Comparison of ENCODE assay signal across 8 mouse cellular contexts in the genomic region with DNA sequence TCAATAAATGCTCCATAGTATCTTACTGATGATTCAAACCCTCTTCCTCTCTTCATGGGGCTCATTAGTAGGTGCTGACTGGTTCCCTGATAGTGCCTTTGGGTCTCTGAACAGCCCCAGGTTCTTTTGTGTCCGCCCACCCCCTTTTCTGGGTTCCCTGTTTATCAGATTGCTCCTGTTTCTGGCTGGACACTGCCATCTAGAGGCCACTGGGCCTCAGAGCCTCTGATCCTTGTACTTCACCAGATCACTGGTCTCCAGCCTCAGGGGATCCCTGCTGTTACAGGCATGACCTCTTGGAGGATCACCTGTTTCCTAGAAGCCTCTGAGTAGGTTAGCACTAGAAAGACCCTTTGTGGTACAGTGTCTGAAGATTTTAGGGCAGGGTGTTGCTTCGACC. TPM values are rescaled to one million over a fixed set of nuclear protein-coding genes. Genes with fewer than 3 reads are reported as not detected.
DNase-seq lines count a peak whose midpoint lies in the region; ATAC-seq and TF ChIP-seq lines count a peak whose summit lies in the region.

No protein-coding gene starts in this region.

- H3K27me3 ChIP-seq in heart, embryonic 15.5 days = no peaks in the 10 kb centered on the region
- no peaks in the 10 kb centered on the region for H3K27me3 ChIP-seq in liver, embryonic 16.5 days (ENCODE audit: control insufficient read depth, insufficient read depth, low read depth, low read length)
- no peaks in the 10 kb centered on the region for H3K27me3 ChIP-seq in neural tube, embryonic 15.5 days (replicated peaks)

- H3K36me3 ChIP-seq in heart, embryonic 15.5 days = no peaks in the 10 kb centered on the region
- H3K36me3 ChIP-seq in liver, embryonic 16.5 days (ENCODE audit: control insufficient read depth, insufficient read depth) = no peaks in the 10 kb centered on the region
- H3K36me3 ChIP-seq in neural tube, embryonic 15.5 days = no peaks in the 10 kb centered on the region

- WGBS in bone marrow, adult 2 months = 31% methylated on average over 2 of the region's 2 CpGs
- WGBS in heart, embryonic 15.5 days = 31% methylated on average over 2 of the region's 2 CpGs
- 25% methylated on average over 2 of the region's 2 CpGs for WGBS in liver, embryonic 16.5 days (ENCODE audit: insufficient replicate concordance)
- WGBS in neural tube, embryonic 15.5 days = 37% methylated on average over 2 of the region's 2 CpGs

- no peaks in the 10 kb centered on the region for H3K4me1 ChIP-seq in bone marrow, adult 2 months (ENCODE audit: control insufficient read depth, insufficient read depth, low read length)
- H3K4me1 ChIP-seq in embryonic fibroblast, embryonic 13.5 days (ENCODE audit: control insufficient read depth, insufficient read depth, low read length) = no peaks in the 10 kb centered on the region
- no peaks in the 10 kb centered on the region for H3K4me1 ChIP-seq in heart, embryonic 15.5 days (replicated peaks)
- peaks cover 12% of the 10 kb centered on the region for H3K4me1 ChIP-seq in liver, embryonic 16.5 days (ENCODE audit: control insufficient read depth, low read depth, low read length)
- H3K4me1 ChIP-seq in neural tube, embryonic 15.5 days = peaks cover 5% of the 10 kb centered on the region; the same call in 1 of the 2 replicates

- no peak for TF ChIP-seq POLR2A in bone marrow, adult 2 months (IDR thresholded peaks at IDR 0.05; ENCODE audit: borderline replicate concordance, control insufficient read depth, low read depth, low read length)
- no peak for TF ChIP-seq POLR2A in embryonic fibroblast, embryonic 13.5 days (IDR thresholded peaks at IDR 0.05; ENCODE audit: low read depth, low read length)

- DNase-seq in kidney, postnatal 10 days = peak; percentile 86
- peak; percentile 74 for DNase-seq in testis, postnatal 10 days (ENCODE audit: low spot score)

- H3K9me3 ChIP-seq in heart, embryonic 15.5 days (replicated peaks) = no peaks in the 10 kb centered on the region
- H3K9me3 ChIP-seq in liver, embryonic 16.5 days (replicated peaks; ENCODE audit: control insufficient read depth, low read length) = no peaks in the 10 kb centered on the region
- no peaks in the 10 kb centered on the region for H3K9me3 ChIP-seq in neural tube, embryonic 15.5 days (replicated peaks)

- H3K4me3 ChIP-seq in bone marrow, adult 2 months (replicated peaks; ENCODE audit: control insufficient read depth, low read depth, low read length) = no peak overlapping the region
- H3K4me3 ChIP-seq in embryonic fibroblast, embryonic 13.5 days (ENCODE audit: insufficient read depth, low read length) = no peak overlapping the region
- H3K4me3 ChIP-seq in heart, embryonic 15.5 days = no peak overlapping the region
- H3K4me3 ChIP-seq in liver, embryonic 16.5 days (ENCODE audit: low read depth, low read length) = no peak overlapping the region
- H3K4me3 ChIP-seq in neural tube, embryonic 15.5 days (replicated peaks) = no peak overlapping the region

- peak; percentile 88 for ATAC-seq in CD4-positive, CD25-positive, alpha-beta regulatory T cell, adult 4 months
- ATAC-seq in heart, embryonic 15.5 days (replicated peaks; ENCODE audit: insufficient number of reproducible peaks, insufficient read depth, low FRiP score, low read depth) = 0 out of 2 replicates have a peak, but pooled peaks have one; percentile 25
- 0 out of 2 replicates have a peak, but pooled peaks have one; percentile 13 for ATAC-seq in liver, embryonic 16.5 days (ENCODE audit: low read depth)
- peak; percentile 60; the same call in 1 of the 2 replicates for ATAC-seq in neural tube, embryonic 15.5 days (ENCODE audit: low FRiP score)

- H3K27ac ChIP-seq in bone marrow, adult 2 months (ENCODE audit: control insufficient read depth, insufficient read depth, low read depth, low read length, poor library complexity) = no peak overlapping the region
- H3K27ac ChIP-seq in embryonic fibroblast, embryonic 13.5 days (ENCODE audit: insufficient read depth, low read length) = no peak overlapping the region
- no peak overlapping the region for H3K27ac ChIP-seq in heart, embryonic 15.5 days
- H3K27ac ChIP-seq in liver, embryonic 16.5 days (ENCODE audit: low read length) = no peak overlapping the region
- H3K27ac ChIP-seq in neural tube, embryonic 15.5 days (replicated peaks) = no peak overlapping the region

- peak; percentile 80 for TF ChIP-seq CTCF in bone marrow, adult 2 months (IDR thresholded peaks at IDR 0.05; ENCODE audit: control insufficient read depth, insufficient read depth, low read length)
- TF ChIP-seq CTCF in embryonic fibroblast, embryonic 13.5 days (IDR thresholded peaks at IDR 0.05; ENCODE audit: borderline replicate concordance, insufficient read depth, low read length) = peak; percentile 57; the same call in 1 of the 2 replicates

- no peak overlapping the region for H3K4me2 ChIP-seq in heart, embryonic 15.5 days
- no peak overlapping the region for H3K4me2 ChIP-seq in liver, embryonic 16.5 days (ENCODE audit: low read depth, low read length)
- H3K4me2 ChIP-seq in neural tube, embryonic 15.5 days = no peak overlapping the region

- H3K9ac ChIP-seq in heart, embryonic 15.5 days = no peak overlapping the region
- no peak overlapping the region for H3K9ac ChIP-seq in liver, embryonic 16.5 days (ENCODE audit: low read depth, low read length)
- no peak overlapping the region for H3K9ac ChIP-seq in neural tube, embryonic 15.5 days (replicated peaks)

RNA-seq across cellular contexts. Expression of a gene that starts 39.8 kb away (rescaled TPM):
- polyA plus RNA-seq in CD4-positive, CD25-positive, alpha-beta regulatory T cell, adult 4 months (2017; shearing (Covaris generic)) = 10 to 100 TPM; 16.6 to 25.7 TPM
- 21.3 and 38.6 TPM in 2 replicates for polyA plus RNA-seq in bone marrow, adult 2 months (2011; ENCODE audit: insufficient read depth, insufficient read length, low replicate concordance, missing spikeins)
- polyA plus RNA-seq in embryonic fibroblast, embryonic 13.5 days (2011; ENCODE audit: insufficient read length, low read depth, missing spikeins) = 90.7 and 102 TPM in 2 replicates
- polyA plus RNA-seq in heart, embryonic 15.5 days (2015; fragmentation: Nextera tagmentation; extraction: Ambion mirVana) = 16.3 and 17.9 TPM in 2 replicates
- 10.9 TPM in 2 replicates for polyA plus RNA-seq in liver, embryonic 16.5 days (2015; fragmentation: Nextera tagmentation; extraction: Ambion mirVana)
- 23.4 and 25.3 TPM in 2 replicates for polyA plus RNA-seq in neural tube, embryonic 15.5 days (2015; fragmentation: Nextera tagmentation; extraction: Ambion mirVana)

Comparison
In these comparisons a context has a peak if more than half of its experiments do, and no peak if none do; other contexts are left out.
1. ATAC-seq: peak in every context shown above with its lines; median percentile 88 in CD4-positive, CD25-positive, alpha-beta regulatory T cell, adult 4 months; 60 in neural tube, embryonic 15.5 days; 25 in heart, embryonic 15.5 days; 13 in liver, embryonic 16.5 days.